Mouse (Mus musculus) cerebellum, adult 2 months (tissue): Measurements from ENCODE around the gene Slc6a16. TPM values are rescaled to one million over a fixed set of nuclear protein-coding genes. Genes with fewer than 3 reads are reported as not detected.

Source experiments
- DNase-seq, 2 experiments: peaks; one replicate each; pipeline ENCODE4 v3.0.0; 2021
- H3K27ac ChIP-seq: fragments of 200-500 bp; 2 replicates; pipeline ENCODE4 v1.5.1; 2012; ENCODE audit warnings: low read length, control low read depth, inconsistent platforms; ENCODE audit not compliant: insufficient read depth
- H3K27me3 ChIP-seq: fragments of 200-500 bp; 2 replicates; pipeline ENCODE4 v1.6.1; 2012; ENCODE audit warnings: inconsistent platforms, mild to moderate bottlenecking, low read length, moderate library complexity; ENCODE audit not compliant: control insufficient read depth, insufficient read depth
- H3K4me1 ChIP-seq: fragments of 200-500 bp; 2 replicates; pipeline ENCODE4 v1.6.1; 2011; ENCODE audit warnings: low read length; ENCODE audit not compliant: control insufficient read depth, insufficient read depth
- H3K4me3 ChIP-seq: fragments of 200-500 bp; replicated peaks from 2 replicates; pipeline ENCODE3; 2011; ENCODE audit warnings: mild to moderate bottlenecking, low read depth, low read length, control low read depth; ENCODE audit not compliant: insufficient read depth
- CTCF ChIP-seq: fragments of 200-500 bp; IDR thresholded peaks from 2 replicates; pipeline ENCODE4 v1.5.1; 2011; ENCODE audit warnings: low read depth, mild to moderate bottlenecking, control low read depth, low read length, moderate library complexity, borderline replicate concordance; ENCODE audit not compliant: insufficient read depth
- POLR2A ChIP-seq: fragments of 200-500 bp; IDR thresholded peaks from 2 replicates; pipeline ENCODE4 v1.6.1; 2011; ENCODE audit warnings: low read length, control low read depth, borderline replicate concordance; ENCODE audit not compliant: insufficient read depth
- WGBS: fragments of 180-500 bp; shearing (Covaris S2); methylation state at CpG from one replicate; pipeline ENCODE4 v1.1.7; 2018; 5-methylcytosine and 5-hydroxymethylcytosine counted together
- polyA plus RNA-seq: library from polyadenylated mRNA; depleted of rRNA; stranded (reverse); fragments of >200 nt; gene quantifications from 2 replicates; pipeline ENCODE4 v1.2.3, GENCODE M21; 2012; rRNA removed

Gene Slc6a16
- 2.6 and 3.1 TPM in 2 replicates for polyA plus RNA-seq

DNA sequence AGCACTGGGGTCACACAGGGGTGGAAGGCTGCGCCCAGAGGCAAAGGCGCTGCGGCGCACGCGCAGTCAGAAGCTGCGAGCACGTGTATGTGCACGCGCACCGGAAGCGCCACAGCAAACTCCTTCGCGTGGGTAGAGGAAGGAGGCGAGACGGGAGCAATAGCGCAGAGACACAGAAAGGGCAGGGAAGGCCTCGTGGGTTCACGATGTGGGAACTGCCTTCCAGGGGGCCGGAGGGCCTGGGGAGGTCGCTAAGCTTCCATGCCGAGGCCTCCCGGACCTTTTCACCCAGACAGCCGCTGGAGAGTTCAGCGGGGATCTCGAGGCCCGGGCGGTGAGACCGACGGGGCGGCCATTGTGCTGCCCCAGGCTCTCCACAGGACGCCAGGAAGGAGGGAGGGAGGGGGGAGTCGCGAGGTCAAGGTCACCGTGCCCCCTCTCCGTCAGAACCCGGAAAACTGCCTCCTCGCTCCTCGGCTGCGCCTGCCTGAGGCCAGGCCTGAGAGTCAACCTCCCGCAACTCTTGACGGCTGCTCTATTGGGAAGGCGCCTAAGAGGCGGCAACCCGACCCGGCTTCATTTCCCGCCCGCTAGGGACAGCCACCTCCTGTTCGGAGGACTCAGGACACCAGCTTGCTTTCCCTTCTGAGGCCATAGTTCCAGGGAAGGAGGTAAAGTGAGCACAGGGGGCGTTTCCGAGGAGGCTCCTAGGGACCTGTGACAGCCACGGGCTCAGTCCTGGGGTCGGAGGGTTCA lies at the start of gene Slc6a16:
Gene Slc6a16, plus strand, starts transcription at position 453 of the 756 bp plus-strand sequence.
- peak in 1 of 2 experiments; percentile 22 for DNase-seq
- Histone ChIP-seq H3K27ac (no peak within 1 kb of the TSS), H3K4me1 (no peaks in the 10 kb centered on the region), H3K4me3 (no peak within 1 kb of the TSS), H3K27me3 (no peaks in the 10 kb centered on the region)
- TF ChIP-seq POLR2A (no peak), CTCF (no peak)
- 16% methylated on average over 53 of the region's 53 CpGs for WGBS

DNA sequence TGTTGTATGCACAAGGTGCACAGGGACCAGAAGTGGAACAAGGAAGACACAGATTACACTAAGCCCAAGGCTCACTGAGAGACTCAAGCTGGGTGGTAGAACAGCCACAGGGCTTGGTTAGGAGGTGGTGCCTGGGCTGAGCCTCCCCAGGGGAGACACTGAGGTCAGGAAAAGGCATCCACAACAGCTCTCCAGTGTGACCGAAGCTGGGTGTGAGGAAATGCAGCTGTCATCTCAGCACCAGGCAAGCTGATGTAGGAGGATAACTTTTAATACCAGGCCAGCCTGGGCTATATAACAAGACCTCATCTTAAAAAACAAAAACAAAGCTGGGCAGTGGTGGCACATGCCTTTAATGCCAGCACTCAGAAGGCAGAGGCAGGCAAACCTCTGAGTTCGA lies 49.7 kb upstream of the Slc6a16 start:
- no peak overlapping the region for H3K4me3 ChIP-seq
- TF ChIP-seq CTCF = no peak
- no peak for TF ChIP-seq POLR2A
- no peak for DNase-seq
- H3K4me1 ChIP-seq = peaks cover 73% of the 10 kb centered on the region
- peak overlapping the region; percentile 42 for H3K27ac ChIP-seq
- no peaks in the 10 kb centered on the region for H3K27me3 ChIP-seq
- 69% methylated on average over 2 of the region's 2 CpGs for WGBS

DNA sequence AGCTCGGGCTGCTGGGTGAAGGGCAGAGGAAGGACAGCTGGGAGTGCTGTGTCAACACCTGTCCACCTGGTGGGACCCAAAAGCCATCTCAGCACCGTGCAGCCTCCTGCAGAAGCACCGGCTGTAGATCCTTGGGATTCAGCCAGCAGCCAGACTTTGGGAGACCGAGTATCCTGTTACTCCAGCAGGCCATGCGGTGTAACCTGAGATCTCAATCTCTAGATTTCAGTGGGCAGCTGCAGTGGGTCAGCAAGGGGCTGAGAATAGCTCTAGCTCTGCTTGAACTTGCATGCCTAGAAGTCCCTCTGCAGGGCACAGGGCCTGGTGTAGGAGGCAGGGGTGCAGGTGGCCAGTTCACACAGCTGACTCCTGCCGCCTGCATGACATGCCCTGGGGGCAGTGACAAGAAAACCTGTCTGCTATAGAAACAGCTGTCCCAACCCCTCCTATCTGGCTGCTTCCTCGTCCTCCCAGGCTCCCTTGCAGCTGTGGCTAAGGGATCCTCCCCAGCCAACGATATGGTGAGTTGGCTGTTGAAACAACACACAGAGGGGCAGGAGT lies 49.0 kb upstream of the Slc6a16 start:
- Histone ChIP-seq H3K4me3 (no peak overlapping the region), H3K27ac (peak overlapping the region; percentile 42), H3K4me1 (peaks cover 77% of the 10 kb centered on the region), H3K27me3 (no peaks in the 10 kb centered on the region)
- DNase-seq = peak; percentile 83 to 88
- 14% methylated on average over 8 of the region's 8 CpGs for WGBS
- no peak for TF ChIP-seq CTCF
- no peak for TF ChIP-seq POLR2A

DNA sequence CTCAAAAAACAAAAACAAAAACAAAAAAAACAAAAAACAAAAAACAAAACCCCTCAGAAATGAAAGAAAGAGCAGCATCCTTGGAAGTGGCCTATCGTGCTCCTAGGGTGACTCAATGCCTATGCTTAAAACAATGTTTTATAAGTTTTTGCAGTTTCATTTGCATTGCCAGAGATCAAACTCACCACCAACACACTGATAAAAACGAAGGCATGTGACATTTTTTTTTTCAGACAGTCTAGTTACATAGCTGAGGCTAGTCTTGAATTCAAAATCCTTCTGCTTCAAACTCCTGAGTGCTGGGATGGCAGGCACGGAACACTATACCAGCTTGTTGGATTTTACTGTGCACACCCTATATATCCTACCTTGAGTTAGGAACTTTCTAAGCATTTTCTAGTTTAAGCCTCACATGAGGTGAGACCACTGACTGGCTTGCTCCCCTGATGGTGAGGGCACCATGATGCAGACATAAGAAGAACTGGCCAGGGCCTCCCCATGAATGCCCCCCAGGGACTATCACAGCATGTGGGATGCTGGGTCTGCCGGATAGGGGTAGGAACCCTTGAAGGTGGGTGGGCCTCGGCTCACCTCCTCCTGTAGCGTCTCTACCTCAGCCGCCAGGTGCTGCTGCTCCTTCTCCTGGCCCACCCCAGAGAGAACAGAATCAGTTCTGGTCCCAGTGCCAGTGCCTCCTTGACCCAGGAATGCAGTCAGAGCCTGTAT lies 48.1 kb upstream of the Slc6a16 start:
- TF ChIP-seq CTCF = no peak
- no peak for TF ChIP-seq POLR2A
- peak in 1 of 2 experiments; percentile 29 for DNase-seq
- peak overlapping the region; percentile 49 for H3K27ac ChIP-seq
- H3K4me3 ChIP-seq = no peak overlapping the region
- 51% methylated on average over 7 of the region's 7 CpGs for WGBS
- H3K4me1 ChIP-seq = peaks cover 85% of the 10 kb centered on the region
- no peaks in the 10 kb centered on the region for H3K27me3 ChIP-seq

DNA sequence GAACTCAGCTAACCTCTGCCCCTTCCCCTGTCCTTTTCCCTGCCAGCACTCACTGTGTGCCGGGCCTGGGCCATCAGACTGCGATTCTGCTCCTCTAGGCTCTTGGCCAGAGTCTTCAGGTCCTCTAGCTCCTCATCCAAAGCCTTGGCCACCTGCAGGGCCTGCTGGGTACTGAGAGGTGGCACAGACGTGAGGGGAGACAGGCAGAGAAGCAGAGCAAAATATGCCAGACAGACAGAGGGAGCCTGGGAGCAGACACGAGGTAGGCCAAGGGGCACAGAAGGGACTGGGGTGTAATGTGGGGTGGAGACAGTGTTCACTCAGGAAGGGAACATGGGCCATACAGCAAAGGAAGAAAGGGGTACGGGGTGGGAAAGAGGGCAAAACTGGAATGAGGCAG lies 47.5 kb upstream of the Slc6a16 start:
- WGBS = 5% methylated on average over 5 of the region's 5 CpGs
- Histone ChIP-seq H3K27ac (peak overlapping the region; percentile 98), H3K4me3 (no peak overlapping the region), H3K4me1 (peaks cover 86% of the 10 kb centered on the region), H3K27me3 (no peaks in the 10 kb centered on the region)
- peak in 1 of 2 experiments; percentile 74 for DNase-seq
- peak; percentile 30 for TF ChIP-seq CTCF
- TF ChIP-seq POLR2A = no peak

DNA sequence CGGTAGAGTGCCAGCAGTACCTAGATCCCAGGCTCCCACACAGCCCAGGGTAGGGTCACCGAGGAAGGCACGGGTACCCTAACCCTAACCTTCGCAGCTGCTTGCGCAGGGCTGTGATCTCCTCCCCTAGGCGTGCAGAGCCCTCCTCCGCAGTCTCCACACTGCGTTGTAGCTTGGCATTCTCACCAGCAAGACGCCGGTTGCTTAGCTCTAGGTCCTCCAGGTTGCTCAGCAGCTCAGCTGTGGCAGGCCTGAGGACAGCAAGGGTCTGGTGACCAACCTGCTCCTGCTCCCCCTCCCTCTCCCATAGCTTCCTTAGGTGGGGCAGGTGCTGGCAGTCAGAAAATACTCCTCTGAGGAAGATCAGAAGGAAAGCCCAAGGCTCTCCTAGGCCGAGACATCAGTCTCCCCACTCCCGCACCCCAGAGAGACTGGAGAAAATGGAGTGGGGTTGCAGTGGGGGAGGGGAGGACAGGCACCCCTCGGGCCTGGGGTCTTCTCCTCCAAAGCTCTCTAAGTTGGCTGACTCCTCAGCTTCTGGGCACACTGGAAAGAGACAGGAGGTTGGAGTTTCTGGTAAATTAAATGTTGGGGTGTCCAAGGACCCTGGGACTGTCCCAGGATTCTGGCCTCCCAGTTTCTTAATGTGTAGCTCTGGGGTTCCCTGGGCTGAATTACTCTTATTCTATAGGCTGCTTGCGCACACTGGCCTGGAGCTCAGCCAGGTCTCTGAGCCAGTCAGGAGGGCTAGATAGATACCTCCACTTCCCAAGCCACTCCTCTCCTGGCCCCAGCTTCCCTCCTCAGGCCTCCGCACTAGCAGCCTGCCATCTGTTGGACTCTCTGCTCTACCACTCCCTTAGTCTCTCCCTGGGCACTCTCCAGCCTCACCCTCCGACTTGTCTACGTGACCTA lies 46.8 kb upstream of the Slc6a16 start:
- Histone ChIP-seq H3K4me1 (peaks cover 84% of the 10 kb centered on the region), H3K27me3 (no peaks in the 10 kb centered on the region), H3K27ac (peak overlapping the region; percentile 98), H3K4me3 (no peak overlapping the region)
- 29% methylated on average over 17 of the region's 17 CpGs for WGBS
- peak; percentile 20; the same call in 1 of the 2 replicates for TF ChIP-seq CTCF
- TF ChIP-seq POLR2A = no peak
- DNase-seq = peak; percentile 69 to 79

DNA sequence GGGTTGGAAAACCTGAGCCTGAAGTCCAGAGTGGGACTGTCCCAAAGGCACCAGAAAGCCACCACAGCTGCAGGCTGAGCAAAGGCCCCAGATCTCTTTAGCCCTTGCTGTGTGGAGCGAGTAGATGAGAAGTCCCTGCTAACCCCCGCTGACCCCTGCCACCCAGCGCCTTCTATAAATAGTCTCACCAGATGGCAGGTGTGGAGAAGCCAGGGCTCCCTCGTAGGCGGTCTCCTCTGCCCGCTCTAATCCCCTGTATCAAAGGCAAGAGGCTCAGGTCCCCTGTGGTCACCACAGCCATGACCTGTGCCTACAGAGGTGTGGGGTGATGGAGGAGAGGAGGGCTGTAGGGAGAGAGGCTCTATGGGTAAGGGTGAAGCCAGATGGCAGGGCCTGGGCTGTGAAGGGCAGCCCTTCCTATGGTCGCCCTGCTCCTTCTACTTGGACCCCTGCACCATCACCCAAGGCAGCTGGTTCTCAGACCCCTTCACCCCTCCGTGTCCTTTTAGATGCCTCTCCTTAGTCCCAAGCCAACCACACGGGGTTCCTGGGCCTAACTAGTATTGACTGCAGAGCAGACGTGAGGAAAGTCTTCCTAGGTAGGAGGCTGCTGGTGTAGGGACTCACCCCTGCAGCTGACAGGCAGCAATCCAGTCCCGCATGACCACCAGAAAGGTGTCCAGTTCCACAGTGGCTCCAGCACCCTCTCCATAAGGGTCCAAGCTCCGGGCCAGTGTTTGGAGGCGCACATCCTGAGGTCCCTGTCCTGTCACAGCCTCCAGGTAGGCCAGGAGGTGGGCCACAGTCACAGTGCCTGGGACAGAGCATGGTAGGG lies 45.3 kb upstream of the Slc6a16 start:
- TF ChIP-seq POLR2A = no peak
- no peak for TF ChIP-seq CTCF
- DNase-seq = peak; percentile 67 to 71
- 41% methylated on average over 13 of the region's 13 CpGs for WGBS

More for the DNA sequence above, 45.3 kb upstream of the Slc6a16 start:
- Histone ChIP-seq H3K4me1 (peaks cover 72% of the 10 kb centered on the region), H3K27ac (peak overlapping the region; percentile 98), H3K4me3 (no peak overlapping the region), H3K27me3 (no peaks in the 10 kb centered on the region)
